Mouse (Mus musculus): ENCODE data around the gene Pacsin1. TPM values are rescaled to one million over a fixed set of nuclear protein-coding genes. Genes with fewer than 3 reads are reported as not detected.

Pacsin1 gene
- polyA plus RNA-seq, 1 experiment from 2014 or later = 53.6 TPM

- no peak overlapping the region for H3K27ac ChIP-seq (ENCODE audit: low read depth, low read length)
- no peak overlapping the region for H3K4me2 ChIP-seq (ENCODE audit: low read depth, low read length)
- H3K4me3 ChIP-seq (ENCODE audit: low read depth, low read length) = no peak overlapping the region
- WGBS = 73% methylated on average over 9 of the region's 9 CpGs
- no peaks in the 10 kb centered on the region for H3K9me3 ChIP-seq (ENCODE audit: control insufficient read depth, low read length)
- H3K9ac ChIP-seq (replicated peaks; ENCODE audit: low read depth, low read length) = no peak overlapping the region
- no peaks in the 10 kb centered on the region for H3K27me3 ChIP-seq (ENCODE audit: control insufficient read depth, insufficient read depth, low read length)
- H3K36me3 ChIP-seq (ENCODE audit: control insufficient read depth, insufficient read depth, low read length) = no peaks in the 10 kb centered on the region
- ATAC-seq (ENCODE audit: low read depth) = no peak
- H3K4me1 ChIP-seq (ENCODE audit: control insufficient read depth, insufficient read depth, low read length) = no peaks in the 10 kb centered on the region; the same call in 1 of the 2 replicates
Observed at GRCm38 (mm10) chr17:27721125-27721664, 65.9 kb downstream of the Pacsin1 start.

GRCm38 (mm10) chr17:27724327-27724726, 69.0 kb downstream of the Pacsin1 start:
- no peak for ATAC-seq (ENCODE audit: low read depth)
- Histone ChIP-seq H3K36me3 (ENCODE audit: control insufficient read depth, insufficient read depth, low read length) (no peaks in the 10 kb centered on the region), H3K9ac (replicated peaks; ENCODE audit: low read depth, low read length) (no peak overlapping the region), H3K9me3 (ENCODE audit: control insufficient read depth, low read length) (no peaks in the 10 kb centered on the region), H3K4me1 (ENCODE audit: control insufficient read depth, insufficient read depth, low read length) (no peaks in the 10 kb centered on the region; the same call in 1 of the 2 replicates), H3K4me3 (ENCODE audit: low read depth, low read length) (no peak overlapping the region), H3K4me2 (ENCODE audit: low read depth, low read length) (no peak overlapping the region), H3K27ac (ENCODE audit: low read depth, low read length) (no peak overlapping the region), H3K27me3 (ENCODE audit: control insufficient read depth, insufficient read depth, low read length) (no peaks in the 10 kb centered on the region)
- WGBS = 41% methylated on average over 3 of the region's 3 CpGs

- no peaks in the 10 kb centered on the region for H3K36me3 ChIP-seq (ENCODE audit: control insufficient read depth, insufficient read depth, low read length)
- no peaks in the 10 kb centered on the region; the same call in 1 of the 2 replicates for H3K4me1 ChIP-seq (ENCODE audit: control insufficient read depth, insufficient read depth, low read length)
- H3K27ac ChIP-seq (ENCODE audit: low read depth, low read length) = no peak overlapping the region
- 44% methylated on average over 10 of the region's 10 CpGs for WGBS
- no peak overlapping the region for H3K9ac ChIP-seq (replicated peaks; ENCODE audit: low read depth, low read length)
- no peak for ATAC-seq (ENCODE audit: low read depth)
- no peaks in the 10 kb centered on the region for H3K27me3 ChIP-seq (ENCODE audit: control insufficient read depth, insufficient read depth, low read length)
- H3K4me3 ChIP-seq (ENCODE audit: low read depth, low read length) = no peak overlapping the region
- H3K9me3 ChIP-seq (ENCODE audit: control insufficient read depth, low read length) = no peaks in the 10 kb centered on the region
- no peak overlapping the region for H3K4me2 ChIP-seq (ENCODE audit: low read depth, low read length)
Observed at GRCm38 (mm10) chr17:27725011-27725410, 69.7 kb downstream of the Pacsin1 start.

GRCm38 (mm10) chr17:27725412-27725811, 70.1 kb downstream of the Pacsin1 start:
- no peak for ATAC-seq (ENCODE audit: low read depth)
- Histone ChIP-seq H3K4me3 (ENCODE audit: low read depth, low read length) (no peak overlapping the region), H3K4me1 (ENCODE audit: control insufficient read depth, insufficient read depth, low read length) (no peaks in the 10 kb centered on the region; the same call in 1 of the 2 replicates), H3K4me2 (ENCODE audit: low read depth, low read length) (no peak overlapping the region), H3K27ac (ENCODE audit: low read depth, low read length) (no peak overlapping the region), H3K27me3 (ENCODE audit: control insufficient read depth, insufficient read depth, low read length) (no peaks in the 10 kb centered on the region), H3K9me3 (ENCODE audit: control insufficient read depth, low read length) (no peaks in the 10 kb centered on the region), H3K36me3 (ENCODE audit: control insufficient read depth, insufficient read depth, low read length) (no peaks in the 10 kb centered on the region), H3K9ac (replicated peaks; ENCODE audit: low read depth, low read length) (no peak overlapping the region)
- 15% methylated on average over 10 of the region's 10 CpGs for WGBS

- Histone ChIP-seq H3K9ac (replicated peaks; ENCODE audit: low read depth, low read length) (no peak overlapping the region), H3K4me1 (ENCODE audit: control insufficient read depth, insufficient read depth, low read length) (no peaks in the 10 kb centered on the region; the same call in 1 of the 2 replicates), H3K27ac (ENCODE audit: low read depth, low read length) (no peak overlapping the region), H3K27me3 (ENCODE audit: control insufficient read depth, insufficient read depth, low read length) (no peaks in the 10 kb centered on the region), H3K4me2 (ENCODE audit: low read depth, low read length) (no peak overlapping the region), H3K9me3 (ENCODE audit: control insufficient read depth, low read length) (no peaks in the 10 kb centered on the region), H3K36me3 (ENCODE audit: control insufficient read depth, insufficient read depth, low read length) (no peaks in the 10 kb centered on the region), H3K4me3 (ENCODE audit: low read depth, low read length) (no peak overlapping the region)
- WGBS = 55% methylated on average over 7 of the region's 7 CpGs
- no peak for ATAC-seq (ENCODE audit: low read depth)
Observed at GRCm38 (mm10) chr17:27726527-27726926, 71.2 kb downstream of the Pacsin1 start.

GRCm38 (mm10) chr17:27728770-27729169, 73.5 kb downstream of the Pacsin1 start, which contains the start of gene Spdef:
Gene Spdef, minus strand, starts transcription at chr17:27728955.
- WGBS = 85% methylated on average over 9 of the region's 10 CpGs
- Histone ChIP-seq H3K4me3 (ENCODE audit: low read depth, low read length) (no peak within 1 kb of the TSS), H3K4me1 (ENCODE audit: control insufficient read depth, insufficient read depth, low read length) (no peaks in the 10 kb centered on the region; the same call in 1 of the 2 replicates), H3K4me2 (ENCODE audit: low read depth, low read length) (no peak within 1 kb of the TSS), H3K9ac (replicated peaks; ENCODE audit: low read depth, low read length) (no peak within 1 kb of the TSS), H3K27ac (ENCODE audit: low read depth, low read length) (no peak within 1 kb of the TSS), H3K36me3 (ENCODE audit: control insufficient read depth, insufficient read depth, low read length) (no peaks in the 10 kb centered on the region), H3K27me3 (ENCODE audit: control insufficient read depth, insufficient read depth, low read length) (no peaks in the 10 kb centered on the region), H3K9me3 (ENCODE audit: control insufficient read depth, low read length) (no peaks in the 10 kb centered on the region)
- ATAC-seq (ENCODE audit: low read depth) = no peak

GRCm38 (mm10) chr17:27732152-27732551, 76.8 kb downstream of the Pacsin1 start:
- no peak for ATAC-seq (ENCODE audit: low read depth)
- no peaks in the 10 kb centered on the region for H3K4me1 ChIP-seq (ENCODE audit: control insufficient read depth, insufficient read depth, low read length)
- 78% methylated on average over 5 of the region's 5 CpGs for WGBS
- H3K4me3 ChIP-seq (ENCODE audit: low read depth, low read length) = no peak overlapping the region
- H3K27me3 ChIP-seq (ENCODE audit: control insufficient read depth, insufficient read depth, low read length) = no peaks in the 10 kb centered on the region
- H3K9me3 ChIP-seq (ENCODE audit: control insufficient read depth, low read length) = no peaks in the 10 kb centered on the region
- no peak overlapping the region for H3K4me2 ChIP-seq (ENCODE audit: low read depth, low read length)
- H3K36me3 ChIP-seq (ENCODE audit: control insufficient read depth, insufficient read depth, low read length) = no peaks in the 10 kb centered on the region
- H3K9ac ChIP-seq (replicated peaks; ENCODE audit: low read depth, low read length) = no peak overlapping the region
- H3K27ac ChIP-seq (ENCODE audit: low read depth, low read length) = no peak overlapping the region

- H3K36me3 ChIP-seq (ENCODE audit: control insufficient read depth, insufficient read depth, low read length) = no peaks in the 10 kb centered on the region
- no peak overlapping the region for H3K27ac ChIP-seq (ENCODE audit: low read depth, low read length)
- H3K4me3 ChIP-seq (ENCODE audit: low read depth, low read length) = no peak overlapping the region
- H3K4me2 ChIP-seq (ENCODE audit: low read depth, low read length) = no peak overlapping the region
- no peaks in the 10 kb centered on the region for H3K27me3 ChIP-seq (ENCODE audit: control insufficient read depth, insufficient read depth, low read length)
- H3K9me3 ChIP-seq (ENCODE audit: control insufficient read depth, low read length) = no peaks in the 10 kb centered on the region
- ATAC-seq (ENCODE audit: low read depth) = no peak
- H3K9ac ChIP-seq (replicated peaks; ENCODE audit: low read depth, low read length) = no peak overlapping the region
- no peaks in the 10 kb centered on the region for H3K4me1 ChIP-seq (ENCODE audit: control insufficient read depth, insufficient read depth, low read length)
- WGBS = 91% methylated on average over 3 of the region's 3 CpGs
Observed at GRCm38 (mm10) chr17:27732694-27733093, 77.4 kb downstream of the Pacsin1 start.

GRCm38 (mm10) chr17:27734344-27735073, 79.2 kb downstream of the Pacsin1 start:
- Histone ChIP-seq H3K27me3 (ENCODE audit: control insufficient read depth, insufficient read depth, low read length) (no peaks in the 10 kb centered on the region), H3K27ac (ENCODE audit: low read depth, low read length) (no peak overlapping the region), H3K4me1 (ENCODE audit: control insufficient read depth, insufficient read depth, low read length) (no peaks in the 10 kb centered on the region), H3K9me3 (ENCODE audit: control insufficient read depth, low read length) (no peaks in the 10 kb centered on the region), H3K9ac (replicated peaks; ENCODE audit: low read depth, low read length) (no peak overlapping the region), H3K4me3 (ENCODE audit: low read depth, low read length) (no peak overlapping the region), H3K36me3 (ENCODE audit: control insufficient read depth, insufficient read depth, low read length) (no peaks in the 10 kb centered on the region), H3K4me2 (ENCODE audit: low read depth, low read length) (no peak overlapping the region)
- WGBS = 21% methylated on average over 12 of the region's 13 CpGs
- ATAC-seq (ENCODE audit: low read depth) = no peak

All from neural tube, embryonic 14.5 days (tissue).